Mouse (Mus musculus) neural tube, embryonic 12.5 days (tissue): Measurements from ENCODE around the gene Wnt3a. TPM values are rescaled to one million over a fixed set of nuclear protein-coding genes. Genes with fewer than 3 reads are reported as not detected.
A peak's percentile ranks its signal among the peaks of the same experiment; 100 is the strongest.

Experiments used
- ATAC-seq: fragments of 200-750 bp; cut with Nextera tagmentation; 2 replicates; pipeline ENCODE4 v1.8.0; 2017; ENCODE audit warnings: low read depth, mild to moderate bottlenecking, moderate TSS enrichment, moderate library complexity; ENCODE audit not compliant: low FRiP score
- H3K27ac ChIP-seq: fragments of 300-500 bp; sonication (generic); 2 replicates; pipeline ENCODE4 v1.5.1; 2016
- H3K27me3 ChIP-seq: fragments of 300-500 bp; sonication (generic); replicated peaks from 2 replicates; pipeline ENCODE4 v1.6.1; 2016; ENCODE audit warnings: mild to moderate bottlenecking
- H3K36me3 ChIP-seq: fragments of 300-500 bp; sonication (generic); 2 replicates; pipeline ENCODE4 v1.6.1; 2016; ENCODE audit warnings: mild to moderate bottlenecking
- H3K4me1 ChIP-seq: fragments of 300-500 bp; sonication (generic); 2 replicates; pipeline ENCODE4 v1.6.1; 2016
- H3K4me2 ChIP-seq: fragments of 300-500 bp; sonication (generic); replicated peaks from 2 replicates; pipeline ENCODE4 v1.6.1; 2016; ENCODE audit warnings: mild to moderate bottlenecking
- H3K4me3 ChIP-seq: fragments of 300-500 bp; sonication (generic); 2 replicates; pipeline ENCODE4 v1.5.1; 2016
- H3K9ac ChIP-seq: fragments of 300-500 bp; sonication (generic); 2 replicates; pipeline ENCODE4 v1.6.1; 2016; ENCODE audit warnings: mild to moderate bottlenecking
- H3K9me3 ChIP-seq: fragments of 300-500 bp; sonication (generic); 2 replicates; pipeline ENCODE4 v1.6.1; 2016; ENCODE audit warnings: mild to moderate bottlenecking
- WGBS: fragments of 180-500 bp; shearing (Covaris S2); methylation state at CpG from one replicate; pipeline ENCODE4 v1.1.7; 2016; 5-methylcytosine and 5-hydroxymethylcytosine counted together
- polyA plus RNA-seq: library from polyadenylated mRNA; unstranded; fragments of >200 nt; fragmentation: Nextera tagmentation; extraction: Ambion mirVana; gene quantifications from 2 replicates; pipeline ENCODE4 v1.2.1, GENCODE M21; 2016

Wnt3a gene
- polyA plus RNA-seq, 1 experiment from 2014 or later = 4.1 TPM

- Histone ChIP-seq H3K36me3 (no peaks in the 10 kb centered on the region), H3K4me3 (no peak overlapping the region), H3K4me2 (no peak overlapping the region), H3K9ac (no peak overlapping the region), H3K27me3 (peaks cover 15% of the 10 kb centered on the region; the same call in 1 of the 2 replicates), H3K27ac (no peak overlapping the region), H3K9me3 (no peaks in the 10 kb centered on the region), H3K4me1 (peaks cover 6% of the 10 kb centered on the region)
- ATAC-seq = no peak
- 19% methylated on average over 6 of the region's 6 CpGs for WGBS
These were observed 46.7 kb downstream of the Wnt3a start for GRCm38 (mm10) chr11:59243856-59244255.

- Histone ChIP-seq H3K9ac (no peak overlapping the region), H3K27me3 (peaks cover 15% of the 10 kb centered on the region; the same call in 1 of the 2 replicates), H3K4me3 (no peak overlapping the region), H3K27ac (no peak overlapping the region), H3K9me3 (no peaks in the 10 kb centered on the region), H3K4me2 (0 out of 2 replicates have a peak overlapping the region, but pooled peaks have one; percentile 5), H3K36me3 (no peaks in the 10 kb centered on the region), H3K4me1 (peaks cover 8% of the 10 kb centered on the region)
- ATAC-seq = no peak
- WGBS = 50% methylated on average over 3 of the region's 3 CpGs
These were observed 48.7 kb downstream of the Wnt3a start for GRCm38 (mm10) chr11:59241841-59242240.

- peaks cover 15% of the 10 kb centered on the region; the same call in 1 of the 2 replicates for H3K27me3 ChIP-seq
- no peaks in the 10 kb centered on the region for H3K9me3 ChIP-seq
- no peak overlapping the region for H3K4me2 ChIP-seq
- H3K9ac ChIP-seq = no peak overlapping the region
- no peaks in the 10 kb centered on the region for H3K36me3 ChIP-seq
- no peak overlapping the region for H3K4me3 ChIP-seq
- no peak overlapping the region for H3K27ac ChIP-seq
- 73% methylated on average over 4 of the region's 4 CpGs for WGBS
- ATAC-seq = no peak
- peaks cover 8% of the 10 kb centered on the region for H3K4me1 ChIP-seq
These were observed 50.8 kb downstream of the Wnt3a start for GRCm38 (mm10) chr11:59239796-59240195.

GRCm38 (mm10) chr11:59239428-59239785, 51.1 kb downstream of the Wnt3a start:
- peak; percentile 13; the same call in 1 of the 2 replicates for ATAC-seq
- Histone ChIP-seq H3K4me1 (peaks cover 8% of the 10 kb centered on the region), H3K36me3 (no peaks in the 10 kb centered on the region), H3K9ac (no peak overlapping the region), H3K4me2 (peak overlapping the region; percentile 33; the same call in 1 of the 2 replicates), H3K4me3 (no peak overlapping the region), H3K27me3 (peaks cover 15% of the 10 kb centered on the region; the same call in 1 of the 2 replicates), H3K27ac (no peak overlapping the region), H3K9me3 (no peaks in the 10 kb centered on the region)
- WGBS = 61% methylated on average over 4 of the region's 4 CpGs

- Histone ChIP-seq H3K4me1 (peaks cover 8% of the 10 kb centered on the region), H3K36me3 (no peaks in the 10 kb centered on the region), H3K27me3 (peaks cover 15% of the 10 kb centered on the region; the same call in 1 of the 2 replicates), H3K9ac (no peak overlapping the region), H3K27ac (no peak overlapping the region), H3K9me3 (no peaks in the 10 kb centered on the region), H3K4me3 (no peak overlapping the region), H3K4me2 (peak overlapping the region; percentile 33; the same call in 1 of the 2 replicates)
- ATAC-seq = peak; percentile 78
- 3% methylated on average over 14 of the region's 15 CpGs for WGBS
These were observed 51.8 kb downstream of the Wnt3a start for GRCm38 (mm10) chr11:59238525-59239427.

- Histone ChIP-seq H3K36me3 (no peaks in the 10 kb centered on the region), H3K27me3 (no peaks in the 10 kb centered on the region), H3K9me3 (no peaks in the 10 kb centered on the region), H3K4me3 (no peak overlapping the region), H3K9ac (no peak overlapping the region), H3K4me1 (peaks cover 5% of the 10 kb centered on the region), H3K4me2 (no peak overlapping the region), H3K27ac (no peak overlapping the region)
- WGBS = 49% methylated on average over 2 of the region's 2 CpGs
- ATAC-seq = no peak
These were observed 57.8 kb downstream of the Wnt3a start for GRCm38 (mm10) chr11:59232797-59233196.

GRCm38 (mm10) chr11:59230144-59230760, 60.3 kb downstream of the Wnt3a start:
- no peaks in the 10 kb centered on the region for H3K9me3 ChIP-seq
- no peaks in the 10 kb centered on the region for H3K36me3 ChIP-seq
- H3K27ac ChIP-seq = no peak overlapping the region
- H3K4me3 ChIP-seq = no peak overlapping the region
- H3K9ac ChIP-seq = no peak overlapping the region
- WGBS = 17% methylated on average over 7 of the region's 7 CpGs
- H3K27me3 ChIP-seq = no peaks in the 10 kb centered on the region
- ATAC-seq = no peak
- peaks cover 25% of the 10 kb centered on the region for H3K4me1 ChIP-seq
- H3K4me2 ChIP-seq = 0 out of 2 replicates have a peak overlapping the region, but pooled peaks have one; percentile 18

GRCm38 (mm10) chr11:59228122-59228953, 62.2 kb downstream of the Wnt3a start, which contains the start of gene Arf1:
TSS of gene Arf1 (minus strand) at chr11:59228270.
- H3K27ac ChIP-seq = peak within 1 kb of the TSS; percentile 89
- WGBS = 4% methylated on average over 59 of the region's 59 CpGs

GRCm38 (mm10) chr11:59227604-59228121, 62.9 kb downstream of the Wnt3a start:
- peak overlapping the region; percentile 100 for H3K4me3 ChIP-seq
- no peaks in the 10 kb centered on the region for H3K9me3 ChIP-seq
- ATAC-seq = peak; percentile 82
- peaks cover 4% of the 10 kb centered on the region; the same call in 1 of the 2 replicates for H3K36me3 ChIP-seq
- peak overlapping the region; percentile 97 for H3K9ac ChIP-seq
- peak overlapping the region; percentile 91 for H3K4me2 ChIP-seq
- peaks cover 30% of the 10 kb centered on the region for H3K4me1 ChIP-seq
- under 1% methylated on average over 51 of the region's 51 CpGs for WGBS
- H3K27me3 ChIP-seq = no peaks in the 10 kb centered on the region
- H3K27ac ChIP-seq = peak overlapping the region; percentile 89

More at GRCm38 (mm10) chr11:59228122-59228953, 62.2 kb downstream of the Wnt3a start, which contains the start of gene Arf1:
- Histone ChIP-seq H3K4me1 (peaks cover 30% of the 10 kb centered on the region), H3K27me3 (no peaks in the 10 kb centered on the region), H3K9me3 (no peaks in the 10 kb centered on the region), H3K9ac (peak within 1 kb of the TSS; percentile 97), H3K4me3 (peak within 1 kb of the TSS; percentile 100), H3K4me2 (peak within 1 kb of the TSS; percentile 91), H3K36me3 (peaks cover 4% of the 10 kb centered on the region; the same call in 1 of the 2 replicates)
- ATAC-seq = peak; percentile 95

- 6% methylated on average over 21 of the region's 21 CpGs for WGBS
- H3K4me1 ChIP-seq = peaks cover 30% of the 10 kb centered on the region
These were observed 63.6 kb downstream of the Wnt3a start for GRCm38 (mm10) chr11:59226787-59227603.

More at GRCm38 (mm10) chr11:59226787-59227603, 63.6 kb downstream of the Wnt3a start:
- H3K4me2 ChIP-seq = peak overlapping the region; percentile 91
- H3K27ac ChIP-seq = peak overlapping the region; percentile 89; the same call in 1 of the 2 replicates
- H3K36me3 ChIP-seq = peaks cover 4% of the 10 kb centered on the region; the same call in 1 of the 2 replicates
- ATAC-seq = no peak
- H3K4me3 ChIP-seq = peak overlapping the region; percentile 100
- peak overlapping the region; percentile 97 for H3K9ac ChIP-seq
- H3K27me3 ChIP-seq = no peaks in the 10 kb centered on the region
- H3K9me3 ChIP-seq = no peaks in the 10 kb centered on the region
